Mouse (Mus musculus) central nervous system, embryonic 14 days (tissue): Measurements from ENCODE around the gene Pygm. TPM values are rescaled to one million over a fixed set of nuclear protein-coding genes. Genes with fewer than 3 reads are reported as not detected.

Experiments used
- polyA plus RNA-seq: library from polyadenylated mRNA; depleted of rRNA; stranded (reverse); fragments of >200 nt; gene quantifications from 2 replicates; pipeline ENCODE4 v1.2.3, GENCODE M21; 2012; rRNA removed

Gene Pygm
- polyA plus RNA-seq, result 2.2 and 7.0 TPM in 2 replicates

GRCm38 (mm10) chr19:6384128-6384527 lies at the start of gene Pygm:
Gene Pygm, plus strand, starts transcription at chr19:6384399.

GRCm38 (mm10) chr19:6334673-6335457 lies 49.3 kb upstream of the Pygm start, which contains the start of gene Men1:
Gene Men1, plus strand, starts transcription at chr19:6334979.

DNA sequence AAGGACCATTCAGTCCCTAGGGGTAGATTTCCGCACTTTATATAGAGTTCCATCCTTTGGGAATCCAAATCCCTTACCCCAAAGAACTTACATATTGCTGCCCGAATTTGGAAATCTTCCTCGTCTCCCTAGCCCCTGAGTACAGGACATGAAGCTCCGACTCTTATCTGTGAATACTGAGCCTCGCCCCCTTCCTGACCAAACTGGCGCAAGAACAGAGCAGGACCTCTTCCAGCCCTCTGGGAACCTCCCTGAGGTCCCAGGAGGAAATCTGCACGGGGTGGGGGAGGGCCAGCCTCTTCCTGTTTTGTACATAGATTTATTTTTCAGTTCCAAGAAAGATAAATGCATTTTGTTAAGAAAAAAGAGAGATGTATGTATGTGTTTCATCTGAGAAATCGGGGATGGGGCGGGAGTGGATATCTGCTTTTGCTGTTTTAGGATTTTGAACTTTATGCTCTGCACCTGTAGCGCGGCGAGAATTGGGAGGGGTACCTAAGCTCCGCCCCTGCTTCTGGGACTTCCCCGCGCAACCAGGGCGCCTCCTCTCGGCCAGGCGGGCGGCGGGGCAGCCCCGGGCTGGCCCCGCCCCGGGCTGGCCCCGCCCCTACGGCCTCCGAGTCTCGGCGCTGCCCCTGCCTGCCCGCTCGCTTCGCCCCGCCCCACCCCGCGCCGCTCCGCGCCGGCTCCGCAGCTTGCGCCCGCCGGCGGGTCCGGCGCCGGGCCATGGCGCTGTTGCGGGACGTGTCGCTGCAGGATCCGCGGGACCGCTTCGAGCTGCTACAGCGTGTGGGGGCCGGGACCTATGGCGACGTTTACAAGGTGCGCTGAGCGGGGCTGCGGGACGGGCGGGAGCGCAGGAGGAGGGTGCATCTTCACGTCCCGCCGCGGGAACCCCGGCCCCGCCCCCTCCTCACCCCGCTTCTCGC lies 43.4 kb upstream of the Pygm start, which contains the start of gene Map4k2:
TSS of gene Map4k2 (plus strand) at position 612 of the 929 bp plus-strand sequence.

GRCm38 (mm10) chr19:6363411-6364240 lies 20.6 kb upstream of the Pygm start, which contains the start of gene Sf1:
Gene Sf1, plus strand, starts transcription at chr19:6363690.

GRCm38 (mm10) chr19:6399285-6400095 lies 15.3 kb downstream of the Pygm start, which contains the start of gene Rasgrp2:
Gene Rasgrp2, plus strand, starts transcription at chr19:6399340.

GRCm38 (mm10) chr19:6418233-6418879 lies 34.2 kb downstream of the Pygm start, which contains the start of gene Nrxn2:
Gene Nrxn2, plus strand, starts transcription at chr19:6418731.

Other genes starting within 250 kb of the Pygm start
- 0.34 and 0.48 TPM in 2 replicates for gene Batf2, start 243.4 kb upstream of the Pygm start, polyA plus RNA-seq
- gene Arl2, start 242.9 kb upstream of the Pygm start, polyA plus RNA-seq, result 99.8 and 109 TPM in 2 replicates
- gene Majin, start 200.0 kb upstream of the Pygm start, polyA plus RNA-seq, result 0.09 TPM in 1 of 2 replicates, not detected in the other
- 0.14 and 1.1 TPM in 2 replicates for gene Gpha2, start 158.0 kb upstream of the Pygm start, polyA plus RNA-seq
- 99.3 and 99.9 TPM in 2 replicates for gene Ppp2r5b, start 148.5 kb upstream of the Pygm start, polyA plus RNA-seq
- 19.9 and 22.5 TPM in 2 replicates for gene Atg2a, start 142.7 kb upstream of the Pygm start, polyA plus RNA-seq
- gene Ehd1, start 107.7 kb upstream of the Pygm start, polyA plus RNA-seq, result 175 and 205 TPM in 2 replicates
- gene Cdc42bpg, start 77.9 kb upstream of the Pygm start, polyA plus RNA-seq, result 5.2 and 8.1 TPM in 2 replicates
- 105 and 109 TPM in 2 replicates for gene Men1, start 49.4 kb upstream of the Pygm start, polyA plus RNA-seq
- gene Map4k2, start 43.3 kb upstream of the Pygm start, polyA plus RNA-seq, result 111 and 113 TPM in 2 replicates
- 197 and 220 TPM in 2 replicates for gene Sf1, start 20.7 kb upstream of the Pygm start, polyA plus RNA-seq
- gene Rasgrp2, start 14.9 kb downstream of the Pygm start, polyA plus RNA-seq, result 41.8 and 47.5 TPM in 2 replicates
- 166 and 177 TPM in 2 replicates for gene Nrxn2, start 34.3 kb downstream of the Pygm start, polyA plus RNA-seq
- not detected in 2 replicates for gene Slc22a12, start 158.6 kb downstream of the Pygm start, polyA plus RNA-seq